Mouse (Mus musculus) heart, adult 8-10 months (tissue): Measurements from ENCODE around the gene Dynll2. TPM values are rescaled to one million over a fixed set of nuclear protein-coding genes. Genes with fewer than 3 reads are reported as not detected.

Source experiments
- total RNA-seq, 4 experiments: library from RNA; stranded (reverse); gene quantifications; 2 replicates each; pipeline ENCODE4 v1.2.4; 2022

Gene Dynll2
- total RNA-seq, 4 experiments from 2014 or later, result 414 to 471 (median 442) TPM

Other genes with a start within 250 kb of the Dynll2 start
- gene Supt4a, start 250.0 kb downstream of the Dynll2 start, total RNA-seq, result 10 to 100 TPM; 37.1 to 52.2 (median 38.0) TPM
- gene Tspoap1, start 227.0 kb downstream of the Dynll2 start, total RNA-seq, result under 1 TPM in 3 of 4 experiments, not detected in 1; 0.14 to 0.25 (median 0.22) TPM
- under 1 TPM in 1 of 4 experiments, not detected in 3; 0.89 TPM for gene Mpo, start 194.0 kb downstream of the Dynll2 start, total RNA-seq
- gene Lpo, start 159.2 kb downstream of the Dynll2 start, total RNA-seq, result not detected
- gene Mks1, start 134.3 kb downstream of the Dynll2 start, total RNA-seq, result 1 to 10 TPM; 2.2 to 4.0 (median 3.4) TPM
- gene Epx, start 112.0 kb downstream of the Dynll2 start, total RNA-seq, result not detected
- gene Olfr462, start 95.3 kb downstream of the Dynll2 start, total RNA-seq, result not detected
- not detected for gene Olfr463, start 90.1 kb downstream of the Dynll2 start, total RNA-seq
- gene Olfr464, start 66.6 kb downstream of the Dynll2 start, total RNA-seq, result not detected
- 100 to 1,000 TPM in 3 of 4 experiments, 10 to 100 TPM in 1; 97.6 to 103 (median 102) TPM for gene Srsf1, start 59.8 kb upstream of the Dynll2 start, total RNA-seq
- 10 to 100 TPM; 39.8 to 44.7 (median 41.8) TPM for gene Vezf1, start 80.7 kb upstream of the Dynll2 start, total RNA-seq
- gene Cuedc1, start 110.5 kb upstream of the Dynll2 start, total RNA-seq, result 10 to 100 TPM; 47.5 to 55.7 (median 51.0) TPM
- 100 to 1,000 TPM; 301 to 345 (median 322) TPM for gene Mrps23, start 216.9 kb upstream of the Dynll2 start, total RNA-seq